Mouse (Mus musculus): Measurements from ENCODE around the gene Tfap2c.

- TF ChIP-seq CTCF (IDR thresholded peaks at IDR 0.05; ENCODE audit: control insufficient read depth, insufficient read depth, insufficient replicate concordance, low read depth, low read length) (no peak), POLR2A (IDR thresholded peaks at IDR 0.05; ENCODE audit: control insufficient read depth, low read depth, low read length) (no peak)
Measured at GRCm38 (mm10) chr2:172554211-172554610, 4.8 kb downstream of the Tfap2c start.
